Mouse (Mus musculus) liver, embryonic 11.5 days (tissue): ENCODE results near the gene Atad2b. TPM values are rescaled to one million over a fixed set of nuclear protein-coding genes. Genes with fewer than 3 reads are reported as not detected.
A peak's percentile ranks its signal among the peaks of the same experiment; 100 is the strongest.
"Not testable (repeated sequence)": the region's sequence is repeated elsewhere in the genome, so short reads cannot be mapped to it uniquely, and the experiment has no call there.

Experiments
- ATAC-seq: fragments of 200-750 bp; cut with Nextera tagmentation; replicated peaks from 2 replicates; pipeline ENCODE4 v1.8.0; 2017; ENCODE audit warnings: moderate number of reproducible peaks, mild to moderate bottlenecking, moderate TSS enrichment, moderate library complexity; ENCODE audit not compliant: low FRiP score
- DNase-seq: peaks from one replicate; pipeline ENCODE4 v3.0.0-alpha.2; 2017; ENCODE audit warnings: low spot score
- H3K27ac ChIP-seq: fragments of 300-500 bp; sonication (generic); 2 replicates; pipeline ENCODE4 v1.5.1; 2014; ENCODE audit warnings: mild to moderate bottlenecking, low read depth, low read length, control low read depth
- H3K27me3 ChIP-seq: fragments of 300-500 bp; sonication (generic); replicated peaks from 2 replicates; pipeline ENCODE4 v1.6.1; 2014; ENCODE audit warnings: low read length, mixed read lengths; ENCODE audit not compliant: control insufficient read depth, insufficient read depth
- H3K36me3 ChIP-seq: fragments of 300-500 bp; sonication (generic); 2 replicates; pipeline ENCODE4 v1.6.1; 2014; ENCODE audit warnings: mild to moderate bottlenecking, low read length, moderate library complexity, mixed read lengths; ENCODE audit not compliant: control insufficient read depth, insufficient read depth
- H3K4me1 ChIP-seq: fragments of 300-500 bp; sonication (generic); replicated peaks from 2 replicates; pipeline ENCODE4 v1.6.1; 2014; ENCODE audit warnings: low read length, mixed read lengths; ENCODE audit not compliant: control insufficient read depth, insufficient read depth
- H3K4me2 ChIP-seq: fragments of 300-500 bp; sonication (generic); 2 replicates; pipeline ENCODE4 v1.6.1; 2014; ENCODE audit warnings: mild to moderate bottlenecking, control low read depth, moderate library complexity
- H3K4me3 ChIP-seq: fragments of 300-500 bp; sonication (generic); 2 replicates; pipeline ENCODE4 v1.5.1; 2014; ENCODE audit warnings: low read depth, low read length, control low read depth
- H3K9ac ChIP-seq: fragments of 300-500 bp; sonication (generic); 2 replicates; pipeline ENCODE4 v1.6.1; 2014; ENCODE audit warnings: low read depth, low read length, control low read depth
- H3K9me3 ChIP-seq: fragments of 300-500 bp; sonication (generic); 2 replicates; pipeline ENCODE4 v1.6.1; 2016; ENCODE audit warnings: low read length, inconsistent platforms, mixed read lengths; ENCODE audit not compliant: control insufficient read depth
- WGBS: fragments of 180-500 bp; shearing (Covaris S2); extraction: QIAGEN DNeasy Blood & Tissue Kit; methylation state at CpG from one replicate; pipeline ENCODE4 v1.1.7; 2014; 5-methylcytosine and 5-hydroxymethylcytosine counted together
- polyA plus RNA-seq: library from polyadenylated mRNA; unstranded; fragments of >200 nt; fragmentation: Nextera tagmentation; extraction: Ambion mirVana; gene quantifications from 2 replicates; pipeline ENCODE4 v1.2.1, GENCODE M21; 2014

Atad2b gene
- polyA plus RNA-seq, 1 experiment from 2014 or later = 12.8 TPM

- H3K4me2 ChIP-seq = peak overlapping the region; percentile 73
- no peak overlapping the region for H3K27ac ChIP-seq
- no peaks in the 10 kb centered on the region for H3K27me3 ChIP-seq
- 61% methylated on average over 7 of the region's 7 CpGs for WGBS
- no peak for DNase-seq
- no peaks in the 10 kb centered on the region for H3K36me3 ChIP-seq
- H3K4me3 ChIP-seq = peak overlapping the region; percentile 84
- ATAC-seq = no peak
- no peaks in the 10 kb centered on the region for H3K4me1 ChIP-seq
- H3K9me3 ChIP-seq = no peaks in the 10 kb centered on the region
- H3K9ac ChIP-seq = peak overlapping the region; percentile 95
Observed at GRCm38 (mm10) chr12:4905946-4906345, 11.2 kb upstream of the Atad2b start.

- Histone ChIP-seq H3K4me3 (peak overlapping the region; percentile 84), H3K9me3 (no peaks in the 10 kb centered on the region), H3K27me3 (no peaks in the 10 kb centered on the region), H3K4me1 (no peaks in the 10 kb centered on the region), H3K27ac (no peak overlapping the region; the same call in 1 of the 2 replicates), H3K4me2 (peak overlapping the region; percentile 73), H3K9ac (peak overlapping the region; percentile 95), H3K36me3 (no peaks in the 10 kb centered on the region)
- 31% methylated on average over 7 of the region's 7 CpGs for WGBS
- no peak for ATAC-seq
- DNase-seq = no peak
Observed at GRCm38 (mm10) chr12:4906476-4906875, 10.7 kb upstream of the Atad2b start.

- ATAC-seq = peak; percentile 93
- under 1% methylated on average over 123 of the region's 125 CpGs for WGBS
- H3K27ac ChIP-seq = peak within 1 kb of the TSS; percentile 98
Observed at GRCm38 (mm10) chr12:4906951-4907906, 9.9 kb upstream of the Atad2b start, which contains the start of gene Ubxn2a. Gene Ubxn2a, minus strand, starts transcription at chr12:4907705.

GRCm38 (mm10) chr12:4908391-4908790 is 8.8 kb upstream of the Atad2b start:
- Histone ChIP-seq H3K36me3 (no peaks in the 10 kb centered on the region), H3K27me3 (no peaks in the 10 kb centered on the region), H3K27ac (no peak overlapping the region), H3K9ac (no peak overlapping the region; the same call in 1 of the 2 replicates), H3K4me3 (peak overlapping the region; percentile 84; the same call in 1 of the 2 replicates), H3K4me2 (no peak overlapping the region; the same call in 1 of the 2 replicates), H3K9me3 (no peaks in the 10 kb centered on the region), H3K4me1 (no peaks in the 10 kb centered on the region)
- 90% methylated on average over 7 of the region's 7 CpGs for WGBS
- ATAC-seq (no peak), DNase-seq (no peak)

More at GRCm38 (mm10) chr12:4906951-4907906, 9.9 kb upstream of the Atad2b start, which contains the start of gene Ubxn2a:
- Histone ChIP-seq H3K9me3 (no peaks in the 10 kb centered on the region), H3K4me1 (no peaks in the 10 kb centered on the region), H3K4me3 (peak within 1 kb of the TSS; percentile 84), H3K36me3 (no peaks in the 10 kb centered on the region), H3K9ac (peak within 1 kb of the TSS; percentile 95), H3K27me3 (no peaks in the 10 kb centered on the region), H3K4me2 (peak within 1 kb of the TSS; percentile 73)
- peak; percentile 94 for DNase-seq

- ATAC-seq, DNase-seq: not testable (repeated sequence)
- WGBS = 89% methylated on average over 1 of the region's 1 CpGs
Observed at GRCm38 (mm10) chr12:4910496-4910895, 6.7 kb upstream of the Atad2b start.

GRCm38 (mm10) chr12:4911716-4912115 is 5.4 kb upstream of the Atad2b start:
- H3K9me3 ChIP-seq = no peaks in the 10 kb centered on the region
- H3K4me3 ChIP-seq = no peak overlapping the region
- H3K27ac ChIP-seq = no peak overlapping the region
- no peak overlapping the region for H3K4me2 ChIP-seq
- H3K36me3 ChIP-seq = no peaks in the 10 kb centered on the region
- no peak overlapping the region for H3K9ac ChIP-seq
- DNase-seq = no peak
- ATAC-seq = no peak
- 58% methylated on average over 4 of the region's 4 CpGs for WGBS
- H3K4me1 ChIP-seq = no peaks in the 10 kb centered on the region
- H3K27me3 ChIP-seq = no peaks in the 10 kb centered on the region

More at GRCm38 (mm10) chr12:4910496-4910895, 6.7 kb upstream of the Atad2b start:
- not testable (repeated sequence) for H3K27ac ChIP-seq, H3K4me3 ChIP-seq, H3K4me1 ChIP-seq, H3K4me2 ChIP-seq, H3K27me3 ChIP-seq, H3K9me3 ChIP-seq, H3K9ac ChIP-seq, H3K36me3 ChIP-seq

- Histone ChIP-seq H3K27ac (no peak overlapping the region), H3K4me3 (no peak overlapping the region)
- 74% methylated on average over 3 of the region's 3 CpGs for WGBS
Observed at GRCm38 (mm10) chr12:4914441-4914840, 2.7 kb upstream of the Atad2b start.

GRCm38 (mm10) chr12:4914944-4915343 is 2.2 kb upstream of the Atad2b start:
- ATAC-seq = no peak
- 74% methylated on average over 3 of the region's 3 CpGs for WGBS
- peaks cover 4% of the 10 kb centered on the region; the same call in 1 of the 2 replicates for H3K4me1 ChIP-seq
- no peaks in the 10 kb centered on the region for H3K9me3 ChIP-seq
- no peak for DNase-seq
- no peak overlapping the region for H3K9ac ChIP-seq
- no peak overlapping the region for H3K4me2 ChIP-seq
- H3K27ac ChIP-seq = no peak overlapping the region
- no peak overlapping the region for H3K4me3 ChIP-seq
- no peaks in the 10 kb centered on the region for H3K27me3 ChIP-seq
- H3K36me3 ChIP-seq = no peaks in the 10 kb centered on the region

More at GRCm38 (mm10) chr12:4914441-4914840, 2.7 kb upstream of the Atad2b start:
- ATAC-seq (no peak), DNase-seq (no peak)
- Histone ChIP-seq H3K4me2 (no peak overlapping the region), H3K9ac (no peak overlapping the region), H3K27me3 (no peaks in the 10 kb centered on the region), H3K9me3 (no peaks in the 10 kb centered on the region), H3K36me3 (no peaks in the 10 kb centered on the region), H3K4me1 (peaks cover 4% of the 10 kb centered on the region; the same call in 1 of the 2 replicates)
